Mouse (Mus musculus): ENCODE results near the gene Fbxw24. TPM values are rescaled to one million over a fixed set of nuclear protein-coding genes. Genes with fewer than 3 reads are reported as not detected.
"Not testable (repeated sequence)": the region's sequence is repeated elsewhere in the genome, so short reads cannot be mapped to it uniquely, and the experiment has no call there.

Fbxw24 gene
- not detected for total RNA-seq (2021)

GRCm38 (mm10) chr9:109625957-109626356, at the start of gene Fbxw24:
Gene Fbxw24 (minus strand): TSS chr9:109626057.
- DNase-seq; intact Hi-C loops (cut with DNase I): not testable (repeated sequence)

GRCm38 (mm10) chr9:109664552-109664951, 38.7 kb upstream of the Fbxw24 start, which contains the start of gene Fbxw25:
Gene Fbxw25 (minus strand): TSS chr9:109664652.
- DNase-seq = not testable (repeated sequence)

GRCm38 (mm10) chr9:109606837-109607236, 19.0 kb downstream of the Fbxw24 start:
- not testable (repeated sequence) for DNase-seq
- intact Hi-C loops (cut with DNase I) = loop anchor here (5.0 kb wide), 1 partner anchor 605 kb away; no protein-coding TSS in a partner anchor

More at GRCm38 (mm10) chr9:109664552-109664951, 38.7 kb upstream of the Fbxw24 start, which contains the start of gene Fbxw25:
- intact Hi-C loops (cut with DNase I) = not testable (repeated sequence)

GRCm38 (mm10) chr9:109602128-109602527, 23.7 kb downstream of the Fbxw24 start:
- intact Hi-C loops (cut with DNase I) = not testable (repeated sequence)

GRCm38 (mm10) chr9:109597226-109597625, 28.6 kb downstream of the Fbxw24 start:
- DNase-seq = no peak
- intact Hi-C loops (cut with DNase I) = no loop called here

More at GRCm38 (mm10) chr9:109602128-109602527, 23.7 kb downstream of the Fbxw24 start:
- not testable (repeated sequence) for DNase-seq

- intact Hi-C loops (cut with DNase I) = no loop called here
- DNase-seq = no peak
Observed at GRCm38 (mm10) chr9:109594866-109595265, 31.0 kb downstream of the Fbxw24 start.

GRCm38 (mm10) chr9:109568162-109568561, 57.7 kb downstream of the Fbxw24 start, which contains the start of gene Fbxw15:
Gene Fbxw15 (minus strand): TSS chr9:109568262.
- intact Hi-C loops (cut with DNase I); DNase-seq: not testable (repeated sequence)

- DNase-seq = no peak
- intact Hi-C loops (cut with DNase I) = no loop called here
Observed at GRCm38 (mm10) chr9:109565546-109565945, 60.3 kb downstream of the Fbxw24 start.

GRCm38 (mm10) chr9:109562106-109562505, 63.8 kb downstream of the Fbxw24 start:
- intact Hi-C loops (cut with DNase I); DNase-seq: not testable (repeated sequence)

- intact Hi-C loops (cut with DNase I) = no loop called here
- DNase-seq = no peak
Observed at GRCm38 (mm10) chr9:109552483-109552882, 73.4 kb downstream of the Fbxw24 start.

Other genes with a start within 250 kb of the Fbxw24 start
- gene Fbxw22, start 221.8 kb downstream of the Fbxw24 start, total RNA-seq (2021) = not detected
- gene Fbxw16, start 176.9 kb downstream of the Fbxw24 start, total RNA-seq (2021) = not detected
- not detected for gene Fbxw19, start 130.2 kb downstream of the Fbxw24 start, total RNA-seq (2021)
- not detected for gene Fbxw15, start 57.8 kb downstream of the Fbxw24 start, total RNA-seq (2021)
- gene Fbxw25, start 38.6 kb upstream of the Fbxw24 start, total RNA-seq (2021) = not detected
- not detected for gene Fbxw18, start 76.6 kb upstream of the Fbxw24 start, total RNA-seq (2021)
- not detected for gene Fbxw26, start 120.0 kb upstream of the Fbxw24 start, total RNA-seq (2021)
- gene Fbxw27, start 164.6 kb upstream of the Fbxw24 start, total RNA-seq (2021) = not detected
- gene Spink8, start 186.2 kb upstream of the Fbxw24 start, total RNA-seq (2021) = not detected
- gene Nme6, start 206.7 kb upstream of the Fbxw24 start, total RNA-seq (2021) = 10 to 100 TPM; 17.9 to 18.5 TPM
- gene Camp, start 223.6 kb upstream of the Fbxw24 start, total RNA-seq (2021) = not detected
- 1 to 10 TPM; 4.4 to 6.3 TPM for gene Cdc25a, start 249.5 kb upstream of the Fbxw24 start, total RNA-seq (2021)